Mouse (Mus musculus) midbrain, embryonic 13.5 days (tissue): ENCODE data around the gene Tpcn2. TPM values are rescaled to one million over a fixed set of nuclear protein-coding genes. Genes with fewer than 3 reads are reported as not detected.

ENCODE experiments used
- ATAC-seq: fragments of 200-750 bp; cut with Nextera tagmentation; 2 replicates; pipeline ENCODE4 v1.8.0; 2017; ENCODE audit warnings: mild to moderate bottlenecking, moderate TSS enrichment, moderate library complexity
- H3K27ac ChIP-seq: fragments of 300-500 bp; sonication (generic); 2 replicates; pipeline ENCODE4 v1.5.1; 2015; ENCODE audit warnings: inconsistent platforms, mild to moderate bottlenecking, moderate library complexity
- H3K27me3 ChIP-seq: fragments of 300-500 bp; sonication (generic); 2 replicates; pipeline ENCODE4 v1.6.1; 2015; ENCODE audit warnings: mild to moderate bottlenecking, inconsistent platforms
- H3K36me3 ChIP-seq: fragments of 300-500 bp; sonication (generic); 2 replicates; pipeline ENCODE4 v1.6.1; 2015; ENCODE audit warnings: mild to moderate bottlenecking, inconsistent platforms
- H3K4me1 ChIP-seq: fragments of 300-500 bp; sonication (generic); replicated peaks from 2 replicates; pipeline ENCODE4 v1.6.1; 2015; ENCODE audit warnings: inconsistent platforms
- H3K4me2 ChIP-seq: fragments of 300-500 bp; sonication (generic); replicated peaks from 2 replicates; pipeline ENCODE4 v1.6.1; 2015; ENCODE audit warnings: moderate library complexity, mild to moderate bottlenecking, inconsistent platforms
- H3K4me3 ChIP-seq: fragments of 300-500 bp; sonication (generic); replicated peaks from 2 replicates; pipeline ENCODE4 v1.5.1; 2015; ENCODE audit warnings: mild to moderate bottlenecking, inconsistent platforms
- H3K9ac ChIP-seq: fragments of 300-500 bp; sonication (generic); replicated peaks from 2 replicates; pipeline ENCODE4 v1.6.1; 2015; ENCODE audit warnings: mild to moderate bottlenecking, inconsistent platforms
- H3K9me3 ChIP-seq: fragments of 300-500 bp; sonication (generic); 2 replicates; pipeline ENCODE4 v1.6.1; 2016; ENCODE audit warnings: mild to moderate bottlenecking, inconsistent platforms
- WGBS: fragments of 180-500 bp; shearing (Covaris S2); methylation state at CpG from one replicate; pipeline ENCODE4 v1.1.7; 2015; 5-methylcytosine and 5-hydroxymethylcytosine counted together
- polyA plus RNA-seq: library from polyadenylated mRNA; unstranded; fragments of >200 nt; fragmentation: Nextera tagmentation; extraction: Ambion mirVana; gene quantifications from 2 replicates; pipeline ENCODE4 v1.2.1, GENCODE M21; 2015

Gene Tpcn2
- polyA plus RNA-seq, 1 experiment from 2014 or later: 4.2 TPM

GRCm38 (mm10) chr7:145308866-145309265, 25.1 kb upstream of the Tpcn2 start:
- H3K27ac ChIP-seq: no peak overlapping the region
- H3K36me3 ChIP-seq: no peaks in the 10 kb centered on the region
- no peaks in the 10 kb centered on the region for H3K9me3 ChIP-seq
- WGBS: 80% methylated on average over 4 of the region's 4 CpGs
- H3K4me3 ChIP-seq: no peak overlapping the region
- ATAC-seq: no peak
- no peak overlapping the region for H3K9ac ChIP-seq
- no peak overlapping the region for H3K4me2 ChIP-seq
- no peaks in the 10 kb centered on the region for H3K27me3 ChIP-seq
- no peaks in the 10 kb centered on the region; the same call in 1 of the 2 replicates for H3K4me1 ChIP-seq

DNA sequence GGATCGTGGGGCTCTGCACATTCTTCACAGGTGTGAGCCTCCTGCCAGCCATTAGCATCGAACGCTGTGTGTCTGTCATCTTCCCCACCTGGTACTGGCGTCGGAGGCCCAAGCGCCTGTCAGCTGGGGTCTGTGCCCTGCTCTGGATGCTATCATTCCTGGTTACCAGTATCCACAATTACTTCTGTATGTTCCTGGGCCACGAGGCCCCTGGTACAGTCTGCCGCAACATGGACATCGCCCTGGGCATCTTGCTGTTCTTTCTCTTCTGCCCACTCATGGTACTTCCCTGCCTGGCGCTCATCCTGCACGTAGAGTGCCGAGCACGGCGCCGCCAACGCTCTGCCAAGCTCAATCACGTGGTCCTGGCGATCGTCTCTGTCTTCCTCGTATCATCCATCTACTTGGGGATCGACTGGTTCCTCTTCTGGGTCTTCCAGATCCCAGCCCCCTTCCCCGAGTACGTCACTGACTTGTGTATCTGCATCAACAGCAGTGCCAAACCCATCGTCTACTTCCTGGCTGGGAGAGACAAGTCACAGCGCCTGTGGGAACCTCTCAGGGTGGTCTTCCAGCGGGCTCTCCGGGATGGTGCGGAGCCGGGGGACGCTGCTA, 24.4 kb upstream of the Tpcn2 start:
- H3K4me3 ChIP-seq: no peak overlapping the region
- no peaks in the 10 kb centered on the region for H3K27me3 ChIP-seq
- H3K9me3 ChIP-seq: no peaks in the 10 kb centered on the region
- no peak overlapping the region for H3K27ac ChIP-seq
- no peak overlapping the region for H3K4me2 ChIP-seq
- no peaks in the 10 kb centered on the region; the same call in 1 of the 2 replicates for H3K4me1 ChIP-seq
- 82% methylated on average over 30 of the region's 30 CpGs for WGBS
- no peak for ATAC-seq
- H3K9ac ChIP-seq: no peak overlapping the region
- H3K36me3 ChIP-seq: no peaks in the 10 kb centered on the region

DNA sequence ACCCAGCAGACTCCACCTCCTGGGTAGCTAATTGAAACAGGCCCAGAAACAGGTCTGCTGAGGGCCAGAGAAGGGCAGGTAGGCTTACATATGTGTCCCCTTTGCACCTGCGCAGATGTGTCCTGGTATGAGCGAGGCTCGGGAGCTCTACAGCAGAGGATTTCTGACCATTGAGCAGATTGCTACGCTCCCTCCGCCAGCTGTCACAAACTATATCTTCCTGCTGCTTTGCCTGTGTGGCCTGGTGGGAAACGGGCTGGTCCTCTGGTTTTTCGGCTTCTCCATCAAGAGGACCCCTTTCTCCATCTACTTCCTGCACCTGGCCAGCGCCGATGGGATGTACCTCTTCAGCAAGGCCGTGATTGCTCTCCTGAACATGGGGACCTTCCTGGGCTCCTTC, 23.8 kb upstream of the Tpcn2 start:
- Histone ChIP-seq H3K27ac (no peak overlapping the region), H3K27me3 (no peaks in the 10 kb centered on the region), H3K4me3 (no peak overlapping the region), H3K4me2 (no peak overlapping the region), H3K4me1 (peaks cover 3% of the 10 kb centered on the region), H3K36me3 (no peaks in the 10 kb centered on the region), H3K9me3 (no peaks in the 10 kb centered on the region), H3K9ac (no peak overlapping the region)
- 91% methylated on average over 10 of the region's 10 CpGs for WGBS
- ATAC-seq: no peak

GRCm38 (mm10) chr7:145304153-145304552, 20.3 kb upstream of the Tpcn2 start:
- no peak overlapping the region for H3K4me3 ChIP-seq
- 0 out of 2 replicates have a peak, but pooled peaks cover 5% of the 10 kb centered on the region for H3K27me3 ChIP-seq
- H3K4me1 ChIP-seq: peaks cover 16% of the 10 kb centered on the region
- H3K9me3 ChIP-seq: no peaks in the 10 kb centered on the region
- H3K27ac ChIP-seq: no peak overlapping the region
- ATAC-seq: no peak
- H3K4me2 ChIP-seq: no peak overlapping the region
- no peak overlapping the region for H3K9ac ChIP-seq
- H3K36me3 ChIP-seq: no peaks in the 10 kb centered on the region
- WGBS: 83% methylated on average over 2 of the region's 2 CpGs

- no peaks in the 10 kb centered on the region for H3K36me3 ChIP-seq
- no peaks in the 10 kb centered on the region for H3K9me3 ChIP-seq
- H3K4me1 ChIP-seq: peaks cover 16% of the 10 kb centered on the region
- peak overlapping the region; percentile 31 for H3K4me3 ChIP-seq
- H3K4me2 ChIP-seq: peak overlapping the region; percentile 55
- ATAC-seq: peak; percentile 86
- 6% methylated on average over 20 of the region's 20 CpGs for WGBS
- H3K27ac ChIP-seq: 0 out of 2 replicates have a peak overlapping the region, but pooled peaks have one; percentile 14
- H3K9ac ChIP-seq: peak overlapping the region; percentile 44
- 0 out of 2 replicates have a peak, but pooled peaks cover 5% of the 10 kb centered on the region for H3K27me3 ChIP-seq
Measured at GRCm38 (mm10) chr7:145302488-145303285, 18.9 kb upstream of the Tpcn2 start.

- no peak for ATAC-seq
- Histone ChIP-seq H3K9me3 (no peaks in the 10 kb centered on the region), H3K27me3 (0 out of 2 replicates have a peak, but pooled peaks cover 5% of the 10 kb centered on the region), H3K36me3 (no peaks in the 10 kb centered on the region), H3K27ac (no peak overlapping the region), H3K4me1 (peaks cover 16% of the 10 kb centered on the region), H3K4me3 (no peak overlapping the region), H3K9ac (no peak overlapping the region), H3K4me2 (no peak overlapping the region)
- WGBS: 92% methylated on average over 6 of the region's 6 CpGs
Measured at GRCm38 (mm10) chr7:145301341-145302005, 17.7 kb upstream of the Tpcn2 start.

- peaks cover 16% of the 10 kb centered on the region for H3K4me1 ChIP-seq
- ATAC-seq: no peak
- H3K4me3 ChIP-seq: no peak overlapping the region
- 0 out of 2 replicates have a peak, but pooled peaks cover 5% of the 10 kb centered on the region for H3K27me3 ChIP-seq
- no peaks in the 10 kb centered on the region for H3K36me3 ChIP-seq
- no peaks in the 10 kb centered on the region for H3K9me3 ChIP-seq
- no peak overlapping the region for H3K9ac ChIP-seq
- H3K27ac ChIP-seq: no peak overlapping the region
- no peak overlapping the region for H3K4me2 ChIP-seq
Measured at GRCm38 (mm10) chr7:145301008-145301340, 17.2 kb upstream of the Tpcn2 start.

GRCm38 (mm10) chr7:145300321-145301007, 16.7 kb upstream of the Tpcn2 start, which contains the start of gene Mrgprf:
Mrgprf (plus strand) TSS chr7:145300828.
- H3K4me1 ChIP-seq: peaks cover 16% of the 10 kb centered on the region
- H3K9me3 ChIP-seq: no peaks in the 10 kb centered on the region
- no peak within 1 kb of the TSS for H3K9ac ChIP-seq
- WGBS: 39% methylated on average over 12 of the region's 13 CpGs
- no peak for ATAC-seq
- no peak within 1 kb of the TSS for H3K4me2 ChIP-seq
- no peak within 1 kb of the TSS for H3K4me3 ChIP-seq
- H3K27ac ChIP-seq: no peak within 1 kb of the TSS
- no peaks in the 10 kb centered on the region for H3K36me3 ChIP-seq
- H3K27me3 ChIP-seq: 0 out of 2 replicates have a peak, but pooled peaks cover 5% of the 10 kb centered on the region

DNA sequence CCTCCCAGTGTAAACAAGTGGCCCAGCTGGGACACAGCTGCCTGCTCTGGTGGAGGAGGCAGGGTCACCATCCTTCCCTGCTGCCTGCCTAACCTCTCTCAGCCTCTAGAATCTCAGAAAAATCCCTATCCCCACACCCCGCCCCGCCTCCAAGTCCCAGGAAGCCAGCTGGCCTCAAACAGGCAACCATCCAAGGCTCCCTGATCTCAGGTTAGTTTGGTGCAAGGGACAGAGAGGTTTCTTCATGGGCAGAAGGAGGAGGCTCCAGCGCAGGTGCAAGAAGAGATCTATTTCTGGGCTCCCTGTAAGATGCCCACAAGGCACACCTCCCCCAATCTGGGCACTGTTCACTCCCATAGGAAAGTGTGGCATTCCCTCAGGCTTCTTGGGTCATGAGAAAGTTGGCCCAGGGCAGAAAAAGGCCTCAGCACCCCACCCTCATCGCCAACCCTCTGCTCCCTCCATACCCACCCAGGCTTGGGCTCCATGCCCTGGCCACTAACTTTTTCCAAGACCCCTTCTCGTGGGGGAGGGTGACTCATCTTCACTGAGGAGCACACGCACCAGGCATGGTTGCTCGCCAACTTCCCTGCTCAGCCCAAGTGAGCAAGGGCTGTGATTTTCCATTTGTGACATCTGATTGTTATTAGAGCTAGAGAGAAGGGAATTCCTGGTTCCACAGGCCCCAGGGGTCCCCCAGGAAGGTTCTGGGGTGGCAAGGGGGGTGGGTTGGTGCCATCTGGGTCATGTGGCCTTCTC, 15.9 kb upstream of the Tpcn2 start:
- Histone ChIP-seq H3K4me1 (peaks cover 16% of the 10 kb centered on the region), H3K27me3 (0 out of 2 replicates have a peak, but pooled peaks cover 5% of the 10 kb centered on the region), H3K27ac (no peak overlapping the region), H3K4me3 (no peak overlapping the region), H3K9me3 (no peaks in the 10 kb centered on the region), H3K36me3 (no peaks in the 10 kb centered on the region), H3K4me2 (no peak overlapping the region), H3K9ac (no peak overlapping the region)
- 67% methylated on average over 7 of the region's 7 CpGs for WGBS
- ATAC-seq: no peak

- Histone ChIP-seq H3K9ac (no peak overlapping the region), H3K4me3 (no peak overlapping the region), H3K27me3 (0 out of 2 replicates have a peak, but pooled peaks cover 5% of the 10 kb centered on the region), H3K4me1 (peaks cover 16% of the 10 kb centered on the region), H3K27ac (no peak overlapping the region), H3K4me2 (no peak overlapping the region), H3K36me3 (no peaks in the 10 kb centered on the region), H3K9me3 (no peaks in the 10 kb centered on the region)
- ATAC-seq: no peak
- 60% methylated on average over 3 of the region's 3 CpGs for WGBS
Measured at GRCm38 (mm10) chr7:145298666-145299490, 15.1 kb upstream of the Tpcn2 start.
